Mouse (Mus musculus) lung, embryonic 14.5 days (tissue): ENCODE data around the gene Pacrg. TPM values are rescaled to one million over a fixed set of nuclear protein-coding genes. Genes with fewer than 3 reads are reported as not detected.

Source experiments
- ATAC-seq: fragments of 200-750 bp; cut with Nextera tagmentation; 2 replicates; pipeline ENCODE4 v1.8.0; 2017; ENCODE audit warnings: mild to moderate bottlenecking, moderate TSS enrichment, moderate library complexity; ENCODE audit not compliant: insufficient read depth
- DNase-seq: peaks from one replicate; pipeline ENCODE4 v3.0.0-alpha.2; 2015
- H3K27ac ChIP-seq: fragments of 300-500 bp; sonication (generic); 2 replicates; pipeline ENCODE4 v1.5.1; 2014; ENCODE audit warnings: low read depth, mild to moderate bottlenecking, moderate library complexity
- H3K27me3 ChIP-seq: fragments of 300-500 bp; sonication (generic); 2 replicates; pipeline ENCODE4 v1.6.1; 2014; ENCODE audit warnings: low read length, control low read depth; ENCODE audit not compliant: insufficient read depth
- H3K36me3 ChIP-seq: fragments of 300-500 bp; sonication (generic); 2 replicates; pipeline ENCODE4 v1.6.1; 2014; ENCODE audit warnings: control low read depth; ENCODE audit not compliant: insufficient read depth
- H3K4me1 ChIP-seq: fragments of 300-500 bp; sonication (generic); 2 replicates; pipeline ENCODE4 v1.6.1; 2014; ENCODE audit warnings: antibody characterized with exemption, control low read depth; ENCODE audit not compliant: insufficient read depth
- H3K4me2 ChIP-seq: fragments of 300-500 bp; sonication (generic); 2 replicates; pipeline ENCODE4 v1.6.1; 2014; ENCODE audit warnings: mild to moderate bottlenecking
- H3K4me3 ChIP-seq: fragments of 300-500 bp; sonication (generic); 2 replicates; pipeline ENCODE4 v1.5.1; 2014; ENCODE audit warnings: low read depth, low read length
- H3K9ac ChIP-seq: fragments of 300-500 bp; sonication (generic); 2 replicates; pipeline ENCODE4 v1.6.1; 2014
- H3K9me3 ChIP-seq: fragments of 300-500 bp; sonication (generic); 2 replicates; pipeline ENCODE4 v1.6.1; 2016; ENCODE audit warnings: low read depth, low read length, control low read depth
- CTCF ChIP-seq: IDR thresholded peaks from 2 replicates; pipeline ENCODE4 v1.5.1; 2016; ENCODE audit warnings: antibody characterized with exemption, low read depth
- WGBS: fragments of 180-500 bp; shearing (Covaris S2); extraction: QIAGEN DNeasy Blood & Tissue Kit; methylation state at CpG from one replicate; pipeline ENCODE4 v1.1.7; 2014; 5-methylcytosine and 5-hydroxymethylcytosine counted together
- polyA plus RNA-seq: library from polyadenylated mRNA; unstranded; fragments of >200 nt; fragmentation: Nextera tagmentation; extraction: Ambion mirVana; gene quantifications from 2 replicates; pipeline ENCODE4 v1.2.1, GENCODE M21; 2014

The Pacrg gene
- polyA plus RNA-seq, 1 experiment from 2014 or later = 2.2 TPM

DNA sequence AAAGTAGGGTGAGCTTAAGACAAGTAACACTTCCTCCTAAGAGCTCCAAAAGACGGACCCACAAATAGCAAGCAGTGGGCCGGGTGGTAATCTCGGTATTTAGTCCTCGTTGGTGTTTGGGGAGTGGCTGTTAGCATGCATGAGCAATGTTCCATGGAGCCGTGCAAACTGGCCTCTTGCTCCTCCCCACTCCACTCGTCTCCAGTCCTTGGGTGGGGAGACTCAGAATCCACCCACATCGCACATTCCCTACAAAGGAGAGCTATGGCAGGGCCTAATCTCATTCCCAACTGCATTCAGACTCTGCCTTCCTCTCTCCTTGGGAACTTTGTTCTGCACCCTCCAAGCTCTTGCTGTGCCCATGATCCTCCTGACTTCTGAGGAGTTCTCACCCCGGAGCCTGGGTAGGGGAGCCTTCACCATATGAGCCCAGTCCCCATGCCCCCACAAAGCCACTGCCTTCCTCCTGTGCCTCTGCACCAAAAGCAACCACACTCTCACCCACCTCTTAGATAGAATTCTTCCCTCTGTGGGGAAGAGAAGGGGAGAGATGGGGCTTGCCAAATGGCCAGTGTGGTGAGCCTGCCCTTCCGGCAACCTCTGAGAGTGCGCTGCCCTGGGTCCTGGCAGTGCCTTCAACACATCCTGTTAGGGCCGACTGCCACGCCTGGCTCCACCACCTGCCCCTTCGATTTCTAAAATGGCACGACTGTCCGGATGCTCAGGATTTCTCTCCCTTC is 289.2 kb downstream of the Pacrg start:
- no peak overlapping the region for H3K9ac ChIP-seq
- no peak overlapping the region for H3K4me3 ChIP-seq
- ATAC-seq (no peak), DNase-seq (no peak)
- WGBS = 82% methylated on average over 15 of the region's 15 CpGs
- no peak overlapping the region for H3K4me2 ChIP-seq
- no peaks in the 10 kb centered on the region for H3K9me3 ChIP-seq
- no peaks in the 10 kb centered on the region for H3K36me3 ChIP-seq
- H3K4me1 ChIP-seq = no peaks in the 10 kb centered on the region
- TF ChIP-seq CTCF = no peak
- no peak overlapping the region for H3K27ac ChIP-seq
- no peaks in the 10 kb centered on the region for H3K27me3 ChIP-seq

DNA sequence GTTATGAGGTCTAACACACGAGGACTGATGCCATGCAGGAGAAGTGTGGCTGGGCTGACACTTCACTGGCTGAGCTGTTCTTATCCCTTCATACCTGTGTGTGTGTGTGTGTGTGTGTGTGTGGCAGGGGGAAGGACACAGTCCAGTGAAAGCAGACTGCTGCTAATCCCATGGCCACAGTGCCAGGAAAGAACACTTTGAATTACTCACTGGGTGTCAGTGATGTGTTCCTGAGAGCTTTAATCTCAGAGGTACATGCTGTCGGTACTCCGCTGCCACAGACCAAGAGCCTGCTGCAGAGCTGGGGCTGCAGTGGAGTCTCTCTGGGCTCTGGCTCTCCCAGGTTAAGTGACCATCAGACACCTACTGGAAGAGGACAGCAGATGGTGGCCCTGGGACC is 290.3 kb downstream of the Pacrg start:
- WGBS = 73% methylated on average over 3 of the region's 3 CpGs
- Histone ChIP-seq H3K27ac (no peak overlapping the region), H3K4me1 (no peaks in the 10 kb centered on the region), H3K9me3 (no peaks in the 10 kb centered on the region), H3K27me3 (no peaks in the 10 kb centered on the region), H3K4me2 (no peak overlapping the region), H3K9ac (no peak overlapping the region), H3K4me3 (no peak overlapping the region), H3K36me3 (no peaks in the 10 kb centered on the region)
- no peak for DNase-seq
- no peak for ATAC-seq
- no peak for TF ChIP-seq CTCF

DNA sequence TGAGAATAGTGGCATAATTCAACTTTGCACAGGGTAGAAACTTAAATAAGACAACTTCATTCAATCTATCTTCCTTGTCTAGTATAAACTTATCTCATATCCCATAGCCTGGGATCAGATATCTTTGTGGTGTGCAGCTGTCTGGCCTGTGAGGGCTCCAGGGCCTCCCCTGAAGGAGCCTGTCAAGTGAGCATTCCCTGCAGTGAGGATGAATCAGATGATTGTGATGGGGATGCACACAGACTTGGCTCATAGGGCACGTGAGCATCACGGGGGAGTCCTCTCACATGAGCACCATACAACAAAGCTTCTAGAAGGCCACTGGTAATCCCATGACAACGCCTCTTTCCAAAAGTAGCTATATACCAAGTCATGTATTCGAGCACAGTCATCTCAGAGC is 291.1 kb downstream of the Pacrg start:
- 86% methylated on average over 4 of the region's 4 CpGs for WGBS

DNA sequence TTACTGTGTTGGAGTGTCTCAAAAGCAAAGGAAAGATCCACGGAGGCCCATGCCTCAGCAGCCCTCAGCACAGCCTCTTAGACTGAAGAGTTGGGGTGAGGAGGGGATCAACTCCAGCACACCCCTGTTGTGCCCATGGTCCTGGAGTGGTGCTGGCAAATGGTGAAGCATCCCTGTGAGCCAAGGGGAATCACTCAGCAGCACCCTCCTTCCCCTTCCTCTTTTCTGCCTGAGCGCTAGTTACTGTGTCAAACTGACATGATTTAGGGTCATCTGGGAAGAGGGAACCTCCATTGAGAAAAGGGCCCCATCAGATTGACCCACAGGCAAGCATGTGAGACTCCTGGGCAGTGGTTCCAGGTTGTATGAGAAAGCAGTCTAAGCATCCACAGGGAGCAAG is 299.3 kb downstream of the Pacrg start:
- no peak for TF ChIP-seq CTCF
- H3K9ac ChIP-seq = no peak overlapping the region
- ATAC-seq = no peak

More for the DNA sequence above, 291.1 kb downstream of the Pacrg start:
- Histone ChIP-seq H3K4me2 (no peak overlapping the region), H3K9me3 (no peaks in the 10 kb centered on the region), H3K36me3 (no peaks in the 10 kb centered on the region), H3K4me1 (no peaks in the 10 kb centered on the region), H3K27ac (no peak overlapping the region), H3K27me3 (no peaks in the 10 kb centered on the region), H3K4me3 (no peak overlapping the region), H3K9ac (no peak overlapping the region)
- no peak for DNase-seq
- no peak for TF ChIP-seq CTCF
- no peak for ATAC-seq

DNA sequence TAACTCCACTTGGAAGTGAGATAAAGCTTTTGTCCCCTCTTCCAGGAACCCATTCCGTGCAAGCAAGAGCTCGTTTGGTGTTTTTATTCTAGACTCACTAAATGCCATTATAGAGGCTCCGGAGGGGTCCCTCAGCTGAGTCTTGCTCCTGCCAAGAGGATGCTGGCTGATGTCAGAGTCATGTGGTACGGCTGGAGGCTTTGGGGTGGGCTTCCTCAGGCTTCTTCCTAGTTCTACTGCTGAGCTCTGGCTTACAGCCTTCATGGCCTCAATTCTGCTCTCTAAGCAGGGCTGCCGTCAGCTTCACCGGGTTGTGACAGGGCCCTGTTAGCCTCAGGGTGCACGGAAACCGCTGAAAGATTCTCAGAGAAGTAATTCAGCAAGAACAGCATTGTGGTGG is 305.9 kb downstream of the Pacrg start:
- H3K27ac ChIP-seq = no peak overlapping the region
- WGBS = 63% methylated on average over 8 of the region's 8 CpGs
- TF ChIP-seq CTCF = no peak
- ATAC-seq (no peak), DNase-seq (peak; percentile 17)
- no peaks in the 10 kb centered on the region for H3K4me1 ChIP-seq
- no peaks in the 10 kb centered on the region for H3K9me3 ChIP-seq
- H3K9ac ChIP-seq = no peak overlapping the region
- H3K27me3 ChIP-seq = no peaks in the 10 kb centered on the region
- H3K4me2 ChIP-seq = no peak overlapping the region
- H3K4me3 ChIP-seq = no peak overlapping the region
- no peaks in the 10 kb centered on the region for H3K36me3 ChIP-seq

More for the DNA sequence above, 299.3 kb downstream of the Pacrg start:
- Histone ChIP-seq H3K4me3 (no peak overlapping the region), H3K9me3 (no peaks in the 10 kb centered on the region), H3K4me2 (no peak overlapping the region), H3K27me3 (no peaks in the 10 kb centered on the region), H3K27ac (no peak overlapping the region), H3K36me3 (no peaks in the 10 kb centered on the region), H3K4me1 (no peaks in the 10 kb centered on the region)
- DNase-seq = no peak
- 85% methylated on average over 2 of the region's 2 CpGs for WGBS

DNA sequence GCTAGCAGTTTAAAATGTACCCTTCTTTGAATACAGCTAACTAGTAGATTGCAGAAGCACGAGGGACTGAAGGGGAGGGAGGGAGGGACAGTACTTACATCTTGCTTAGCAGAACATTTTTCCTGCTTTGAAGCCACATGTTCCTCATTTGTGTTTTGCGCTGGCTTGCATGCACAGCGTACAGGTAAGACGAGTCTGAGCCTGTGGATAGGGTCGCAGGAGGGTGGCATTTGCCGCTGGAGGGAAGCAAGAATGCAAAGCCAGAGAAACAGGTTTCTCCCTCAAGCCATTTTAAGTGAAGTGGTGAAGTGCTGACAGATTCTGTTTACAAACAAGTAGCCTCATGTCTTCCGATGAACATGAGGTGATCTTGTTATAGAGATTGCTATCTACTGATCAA is 306.6 kb downstream of the Pacrg start:
- no peak for TF ChIP-seq CTCF
- H3K4me3 ChIP-seq = no peak overlapping the region
- DNase-seq (no peak), ATAC-seq (no peak)
- H3K4me1 ChIP-seq = no peaks in the 10 kb centered on the region
- no peaks in the 10 kb centered on the region for H3K9me3 ChIP-seq
- H3K27me3 ChIP-seq = no peaks in the 10 kb centered on the region
- H3K9ac ChIP-seq = no peak overlapping the region
- no peak overlapping the region for H3K27ac ChIP-seq
- no peaks in the 10 kb centered on the region for H3K36me3 ChIP-seq
- no peak overlapping the region for H3K4me2 ChIP-seq
- 59% methylated on average over 7 of the region's 7 CpGs for WGBS

DNA sequence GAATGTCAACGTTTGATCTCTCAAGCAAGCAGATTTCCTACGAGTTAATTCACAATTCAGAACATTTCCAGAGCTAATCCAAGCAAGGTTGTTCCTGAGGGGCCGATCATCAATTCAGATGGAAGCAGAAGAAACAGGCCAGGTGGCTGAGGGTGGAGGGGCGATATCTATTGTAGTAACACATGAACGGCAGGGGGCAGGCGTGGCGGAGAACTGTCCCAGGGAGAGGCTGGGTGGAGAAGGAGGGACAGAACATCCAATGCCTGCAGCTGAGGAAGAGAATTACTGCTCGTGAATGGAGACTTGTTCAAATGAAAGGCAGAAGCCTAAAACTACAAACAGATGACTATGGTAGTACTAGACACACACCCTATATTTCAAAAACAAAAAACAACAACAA is 309.1 kb downstream of the Pacrg start:
- no peaks in the 10 kb centered on the region for H3K27me3 ChIP-seq
- no peaks in the 10 kb centered on the region for H3K36me3 ChIP-seq
- 27% methylated on average over 8 of the region's 8 CpGs for WGBS
- ATAC-seq = no peak
- no peak overlapping the region for H3K4me2 ChIP-seq
- no peak overlapping the region for H3K9ac ChIP-seq
- H3K9me3 ChIP-seq = no peaks in the 10 kb centered on the region
- no peak overlapping the region for H3K4me3 ChIP-seq
- no peaks in the 10 kb centered on the region for H3K4me1 ChIP-seq
- peak; percentile 61 for DNase-seq
- TF ChIP-seq CTCF = peak; percentile 59
- no peak overlapping the region for H3K27ac ChIP-seq
